Mouse (Mus musculus) spleen, adult 2 months (tissue): ENCODE data around the gene 4930578G10Rik.

Experiments used
- CTCF ChIP-seq: fragments of 200-500 bp; IDR thresholded peaks from 2 replicates; pipeline ENCODE4 v1.5.1; 2011; ENCODE audit warnings: mild to moderate bottlenecking, inconsistent platforms; ENCODE audit not compliant: insufficient read depth, insufficient read length, insufficient replicate concordance; ENCODE audit errors: extremely low read depth
- POLR2A ChIP-seq: fragments of 200-500 bp; IDR thresholded peaks from 2 replicates; pipeline ENCODE4 v1.6.1; 2011; ENCODE audit warnings: low read depth, low read length, inconsistent platforms

DNA sequence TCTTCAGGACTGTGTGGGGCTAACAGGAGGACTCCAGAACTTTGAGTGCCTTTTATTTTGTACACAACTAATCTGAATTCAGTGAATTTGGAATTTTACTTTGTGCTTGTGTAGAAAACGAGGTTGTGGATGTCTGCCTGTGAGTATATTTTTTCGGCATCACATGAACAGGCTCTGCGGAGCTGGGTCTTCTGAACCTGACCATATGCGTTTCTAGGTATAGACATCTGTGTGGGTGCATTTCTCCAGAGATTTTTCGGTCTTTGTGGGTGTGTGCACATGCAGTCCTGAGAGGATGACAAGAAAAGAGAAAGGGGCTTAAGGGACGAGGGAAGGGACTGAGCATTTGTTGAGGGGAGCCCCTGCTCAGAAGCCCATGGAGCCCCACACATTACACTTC lies 151.6 kb downstream of the 4930578G10Rik start:
- TF ChIP-seq POLR2A = no peak
- no peak for TF ChIP-seq CTCF
